Mouse (Mus musculus) bone marrow, adult 2 months (tissue): ENCODE results near the gene Ifitm3. TPM values are rescaled to one million over a fixed set of nuclear protein-coding genes. Genes with fewer than 3 reads are reported as not detected.
"Not testable (repeated sequence)": the region's sequence is repeated elsewhere in the genome, so short reads cannot be mapped to it uniquely, and the experiment has no call there.

Experiments
- H3K27ac ChIP-seq: fragments of 200-500 bp; 2 replicates; pipeline ENCODE4 v1.5.1; 2012; ENCODE audit warnings: low read depth, mild to moderate bottlenecking, control low read depth, inconsistent platforms, low read length; ENCODE audit not compliant: control insufficient read depth, poor library complexity, insufficient read depth
- H3K4me1 ChIP-seq: fragments of 200-500 bp; 2 replicates; pipeline ENCODE4 v1.6.1; 2011; ENCODE audit warnings: low read length; ENCODE audit not compliant: control insufficient read depth, insufficient read depth
- H3K4me3 ChIP-seq: fragments of 200-500 bp; replicated peaks from 2 replicates; pipeline ENCODE3; 2011; ENCODE audit warnings: mild to moderate bottlenecking, low read depth, low read length, control low read depth; ENCODE audit not compliant: control insufficient read depth
- CTCF ChIP-seq: fragments of 200-500 bp; IDR thresholded peaks from 2 replicates; pipeline ENCODE4 v1.5.1; 2011; ENCODE audit warnings: low read length, control low read depth; ENCODE audit not compliant: control insufficient read depth, insufficient read depth
- POLR2A ChIP-seq: fragments of 200-500 bp; IDR thresholded peaks from 2 replicates; pipeline ENCODE4 v1.6.1; 2011; ENCODE audit warnings: low read depth, mild to moderate bottlenecking, control low read depth, low read length, borderline replicate concordance; ENCODE audit not compliant: control insufficient read depth
- WGBS: fragments of 180-500 bp; shearing (Covaris S2); methylation state at CpG from one replicate; pipeline ENCODE4 v1.1.7; 2018; 5-methylcytosine and 5-hydroxymethylcytosine counted together
- polyA plus RNA-seq: library from polyadenylated mRNA; stranded (reverse); fragments of >200 nt; gene quantifications from 2 replicates; pipeline ENCODE4 v1.2.4, GENCODE M21; 2011; ENCODE audit warnings: low replicate concordance; ENCODE audit not compliant: missing spikeins, insufficient read depth, insufficient read length

Ifitm3 gene
- polyA plus RNA-seq, 1 experiment = 209 TPM

DNA sequence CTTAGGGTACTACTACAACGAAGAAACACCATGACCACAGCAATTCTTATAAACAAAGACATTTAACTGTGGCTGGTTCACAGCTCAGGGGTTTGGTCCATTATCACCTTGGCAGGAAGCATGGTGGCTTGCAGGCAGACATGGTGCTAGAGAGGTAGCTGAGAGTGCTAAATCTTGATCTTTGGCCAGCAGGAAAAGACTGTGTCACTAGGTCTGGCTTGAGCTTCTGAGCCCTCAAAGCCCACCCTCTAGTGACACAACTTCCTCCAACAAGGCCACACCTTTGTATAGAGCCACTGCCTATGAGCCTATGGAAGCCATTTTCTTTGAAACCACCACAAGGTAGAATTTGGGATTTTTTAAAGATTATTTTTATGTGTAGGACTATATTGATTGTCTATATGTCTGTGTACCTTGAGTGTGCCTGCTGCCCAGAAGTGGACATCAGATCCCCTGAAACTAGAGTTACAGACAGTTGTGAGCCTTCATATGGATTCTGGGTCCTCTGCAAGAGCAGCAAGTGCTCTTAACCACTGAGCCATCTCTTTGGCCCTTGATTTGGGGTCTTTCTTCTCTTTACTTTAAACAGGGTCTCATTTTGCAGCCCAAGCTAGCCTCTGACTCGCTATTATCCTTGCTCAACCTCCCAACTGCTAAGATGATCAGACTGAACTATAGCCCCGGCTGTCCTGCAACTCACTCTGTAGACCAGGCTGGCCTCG lies 29.0 kb upstream of the Ifitm3 start:
- TF ChIP-seq POLR2A = no peak
- TF ChIP-seq CTCF = no peak
- 88% methylated on average over 4 of the region's 4 CpGs for WGBS
- H3K4me1 ChIP-seq = peaks cover 14% of the 10 kb centered on the region
- H3K4me3 ChIP-seq = no peak overlapping the region
- peak overlapping the region; percentile 35; the same call in 1 of the 2 replicates for H3K27ac ChIP-seq

DNA sequence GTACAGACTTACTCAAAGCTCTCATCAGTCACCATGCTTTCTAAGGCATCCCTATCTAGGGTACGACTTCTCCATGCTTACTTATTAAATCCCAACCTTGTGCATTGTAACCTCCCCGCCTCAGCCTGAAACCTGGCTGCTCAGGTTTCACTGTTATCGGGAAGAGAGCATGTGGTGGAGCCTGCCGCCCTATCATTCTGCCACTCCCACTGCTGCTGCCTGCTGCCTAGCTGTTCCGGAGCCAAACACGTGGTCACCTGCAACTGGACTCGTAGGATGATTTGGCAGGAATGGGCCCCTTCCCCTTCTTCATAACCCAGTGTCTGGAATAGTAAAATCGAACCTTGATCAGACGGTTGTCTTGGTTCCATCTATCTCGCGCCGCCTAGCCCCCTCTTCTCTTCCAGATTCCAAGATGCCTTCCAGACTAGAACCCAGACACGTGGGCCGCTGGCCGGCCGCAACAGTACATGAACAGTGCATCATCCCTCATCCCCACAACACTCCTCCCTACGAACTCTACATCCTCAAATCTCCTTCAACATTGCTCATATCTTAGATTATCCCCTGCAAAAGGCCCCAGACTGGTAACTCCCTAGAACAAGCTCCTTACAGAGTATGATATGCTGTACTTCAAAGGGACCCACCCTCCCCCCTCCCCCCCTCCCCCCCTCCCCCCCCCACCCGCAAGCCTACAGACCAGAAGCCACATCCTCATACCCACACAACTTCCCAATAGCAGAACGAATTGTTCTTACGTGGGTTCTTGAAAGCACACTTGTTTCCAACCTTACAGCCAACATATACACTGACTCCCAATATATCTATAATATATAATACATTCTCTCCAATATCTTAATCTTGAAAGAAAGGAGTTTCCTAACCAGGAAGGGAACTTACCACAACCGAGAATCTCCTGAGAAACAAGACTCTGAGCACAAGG lies 27.8 kb upstream of the Ifitm3 start:
- Histone ChIP-seq H3K4me1 (peaks cover 14% of the 10 kb centered on the region), H3K27ac (peak overlapping the region; percentile 74)
- WGBS = 35% methylated on average over 21 of the region's 21 CpGs

DNA sequence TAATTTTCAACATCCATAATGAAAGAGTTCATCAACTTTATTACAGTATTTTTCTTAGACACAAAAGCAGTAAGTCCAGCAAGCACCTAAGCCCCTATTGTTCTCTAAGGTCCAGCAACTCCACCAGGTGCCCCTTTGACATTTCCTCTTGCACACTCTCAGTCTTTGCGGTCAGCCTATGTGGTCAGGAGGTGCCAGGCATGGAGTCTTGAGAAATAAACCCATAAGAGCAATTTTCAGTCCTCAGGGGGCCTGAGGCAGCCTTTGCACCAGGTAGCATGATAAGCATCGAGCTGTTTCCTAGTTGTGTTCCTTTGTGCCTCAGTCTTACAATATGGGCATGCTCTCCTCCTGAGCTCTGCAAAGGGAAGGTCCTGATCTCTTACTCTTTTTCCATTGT lies 26.1 kb upstream of the Ifitm3 start:
- H3K4me1 ChIP-seq, H3K4me3 ChIP-seq, H3K27ac ChIP-seq: not testable (repeated sequence)
- WGBS = 33% methylated on average over 1 of the region's 2 CpGs

More for the DNA sequence above, 27.8 kb upstream of the Ifitm3 start:
- TF ChIP-seq CTCF (no peak), POLR2A (no peak)
- H3K4me3 ChIP-seq = peak overlapping the region; percentile 49

DNA sequence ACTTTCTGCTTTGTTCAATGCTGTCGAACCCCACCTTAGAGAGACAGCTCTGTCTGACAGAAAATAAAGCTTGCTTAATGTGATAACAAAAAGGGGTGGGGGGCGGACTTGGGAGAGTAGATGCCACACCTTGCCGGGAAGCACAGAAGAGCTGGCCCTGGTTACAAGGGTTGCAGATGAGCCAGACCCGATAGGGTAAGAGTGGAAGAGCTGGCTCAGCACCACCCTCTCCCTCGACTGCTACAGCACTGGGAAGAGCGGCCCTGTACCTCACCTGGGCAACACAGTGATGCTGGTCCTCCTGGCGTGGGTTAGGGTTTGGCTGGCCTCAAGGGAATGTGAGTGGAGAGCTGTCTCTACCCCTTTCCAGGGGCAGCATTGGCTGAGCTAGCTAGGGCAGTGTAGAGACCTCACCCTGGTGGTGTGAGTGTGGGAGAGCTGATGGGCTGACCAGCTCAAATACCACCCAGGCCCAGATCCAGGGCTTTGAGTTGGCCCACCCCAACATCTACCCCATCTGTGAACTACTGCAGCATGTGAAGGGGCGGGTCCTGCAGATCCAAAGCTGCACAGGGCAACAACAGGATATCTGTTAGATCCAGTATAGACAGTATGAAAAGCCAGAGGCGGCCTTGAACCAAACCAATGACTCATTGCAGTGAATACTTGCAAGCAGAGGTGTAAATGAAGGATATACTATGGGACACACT lies 22.0 kb upstream of the Ifitm3 start:
- Histone ChIP-seq H3K27ac (no peak overlapping the region), H3K4me3 (no peak overlapping the region)
- WGBS = 72% methylated on average over 9 of the region's 9 CpGs

DNA sequence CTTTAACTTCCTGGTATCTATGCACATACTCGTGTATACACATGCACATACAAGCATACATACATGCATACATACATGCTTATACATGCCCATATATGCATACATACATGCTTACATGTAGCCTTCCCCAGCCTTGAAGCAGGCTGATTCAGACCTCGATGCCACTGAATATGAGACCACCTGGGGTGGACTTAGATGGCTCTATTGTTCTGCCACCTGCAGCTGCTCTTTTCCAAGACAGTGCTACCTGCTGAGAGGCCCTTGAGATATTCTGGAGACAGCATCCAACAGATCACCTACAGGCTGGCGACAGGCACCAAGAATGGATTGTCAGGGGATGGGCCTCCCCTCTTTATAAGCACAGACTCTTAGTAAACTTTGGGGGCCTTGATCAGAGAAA lies 19.8 kb upstream of the Ifitm3 start:
- 71% methylated on average over 3 of the region's 3 CpGs for WGBS
- TF ChIP-seq CTCF (no peak), POLR2A (no peak)
- Histone ChIP-seq H3K4me1 (no peaks in the 10 kb centered on the region; the same call in 1 of the 2 replicates), H3K27ac (no peak overlapping the region), H3K4me3 (no peak overlapping the region)

More for the DNA sequence above, 22.0 kb upstream of the Ifitm3 start:
- TF ChIP-seq CTCF = no peak
- TF ChIP-seq POLR2A = no peak
- H3K4me1 ChIP-seq = peaks cover 3% of the 10 kb centered on the region; the same call in 1 of the 2 replicates

DNA sequence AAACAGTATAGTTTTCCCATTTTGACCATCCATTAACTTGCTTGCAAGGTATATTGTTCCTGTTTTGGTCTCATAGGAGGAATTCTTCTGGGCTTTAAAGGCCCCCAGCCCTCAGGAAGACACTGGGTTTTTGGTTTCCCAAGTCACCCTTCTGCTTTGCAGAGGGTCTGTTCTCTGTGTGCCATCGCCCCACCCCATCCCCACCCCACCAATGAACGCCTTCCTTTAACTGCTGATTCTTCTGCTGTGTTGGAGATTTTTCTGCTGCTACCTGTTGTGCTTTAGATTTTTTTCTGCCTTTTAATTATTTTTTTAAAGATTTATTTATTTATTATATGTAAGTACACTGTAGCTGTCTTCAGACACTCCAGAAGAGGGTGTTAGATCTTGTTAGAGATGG lies 18.3 kb upstream of the Ifitm3 start, which contains the start of gene Gm17387:
Gm17387 (plus strand) TSS at position 301 of the 400 bp plus-strand sequence.
- 86% methylated on average over 2 of the region's 2 CpGs for WGBS
- H3K27ac ChIP-seq = no peak within 1 kb of the TSS

DNA sequence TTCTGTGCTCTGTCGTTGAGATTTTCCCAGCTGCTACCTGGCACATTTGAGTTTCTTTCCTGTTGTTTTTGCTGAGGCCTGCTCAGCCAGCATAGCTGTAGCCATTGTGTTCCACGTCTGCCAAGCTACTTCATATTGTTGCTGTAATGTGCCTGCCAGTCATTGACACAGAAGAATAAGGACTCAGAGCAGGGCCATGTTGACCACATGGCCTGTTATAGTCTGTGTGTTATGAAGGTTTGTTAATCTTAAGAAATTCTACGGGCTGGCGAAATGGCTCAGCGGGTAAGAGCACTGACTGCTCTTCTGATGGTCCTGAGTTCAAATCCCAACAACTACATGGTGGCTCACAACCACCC lies 16.1 kb upstream of the Ifitm3 start:
- no peak for TF ChIP-seq CTCF
- no peak for TF ChIP-seq POLR2A
- 74% methylated on average over 5 of the region's 5 CpGs for WGBS
- H3K27ac ChIP-seq = no peak overlapping the region

More for the DNA sequence above, 18.3 kb upstream of the Ifitm3 start, which contains the start of gene Gm17387:
- TF ChIP-seq POLR2A = no peak
- no peak for TF ChIP-seq CTCF
- H3K4me1 ChIP-seq = no peaks in the 10 kb centered on the region; the same call in 1 of the 2 replicates
- H3K4me3 ChIP-seq = no peak within 1 kb of the TSS

More for the DNA sequence above, 16.1 kb upstream of the Ifitm3 start:
- Histone ChIP-seq H3K4me1 (no peaks in the 10 kb centered on the region; the same call in 1 of the 2 replicates), H3K4me3 (no peak overlapping the region)
